8 mouse cellular contexts compared by ENCODE assay signal in genomic region chr13:113734134-113734794, GRCm38 (mm10).
DNase-seq lines count a peak whose midpoint lies in the region; ATAC-seq and TF ChIP-seq lines count a peak whose summit lies in the region.

No protein-coding gene starts in this region.

- no peak overlapping the region for H3K9ac ChIP-seq in ES-Bruce4 (ENCODE audit: low read depth, poor library complexity, severe bottlenecking)
- H3K9ac ChIP-seq in forebrain, postnatal 0 days: no peak overlapping the region

- intact Hi-C loops in left cerebral cortex, postnatal 10 days (cut with DNase I): no loop called here

- DNase-seq in adrenal gland, postnatal 10 days: peak; percentile 12
- DNase-seq in adrenal gland, postnatal 4 days (ENCODE audit: low spot score in 2 of 2): no peak
- DNase-seq in forebrain, postnatal 0 days: peak; percentile 92
- DNase-seq in left cerebral cortex, postnatal 10 days (ENCODE audit: extremely low spot score in 1 of 2, low spot score in 2 of 2): peak; percentile 41 to 74
- DNase-seq in right cerebral cortex, postnatal 10 days (ENCODE audit: low spot score in 2 of 2): peak; percentile 79 to 92
- no peak for DNase-seq in T-cell, adult 2 months (ENCODE audit: low spot score)
- DNase-seq in natural killer cell, adult 2 months (ENCODE audit: low spot score in 2 of 2): no peak

- peak; percentile 98 for ATAC-seq in forebrain, postnatal 0 days

- no peak overlapping the region for H3K4me2 ChIP-seq in forebrain, postnatal 0 days (ENCODE audit: low read depth)

- H3K36me3 ChIP-seq in ES-Bruce4 (ENCODE audit: control insufficient read depth, insufficient read depth, low read length, poor library complexity, severe bottlenecking): no peaks in the 10 kb centered on the region
- H3K36me3 ChIP-seq in forebrain, postnatal 0 days (ENCODE audit: insufficient read depth): no peaks in the 10 kb centered on the region

- 15% methylated on average over 5 of the region's 5 CpGs for whole genome bisulfite sequencing in forebrain, postnatal 0 days

- TF ChIP-seq EP300 in ES-Bruce4 (IDR thresholded peaks at IDR 0.05; ENCODE audit: insufficient read depth, low read depth, low read length): no peak

- H3K4me3 ChIP-seq in ES-Bruce4 (ENCODE audit: low read depth, low read length): no peak overlapping the region
- H3K4me3 ChIP-seq in forebrain, postnatal 0 days (ENCODE audit: low read depth, low read length): no peak overlapping the region

- no peak for TF ChIP-seq CTCF in ES-Bruce4 (IDR thresholded peaks at IDR 0.05; ENCODE audit: low read depth, low read length)
- no peak for TF ChIP-seq CTCF in forebrain, postnatal 0 days (IDR thresholded peaks at IDR 0.05; ENCODE audit: low read depth)

- H3K9me3 ChIP-seq in ES-Bruce4 (replicated peaks; ENCODE audit: control insufficient read depth, insufficient read depth, low read length, poor library complexity, severe bottlenecking): peaks cover 5% of the 10 kb centered on the region; the same call in 1 of the 2 replicates
- H3K9me3 ChIP-seq in forebrain, postnatal 0 days (ENCODE audit: low read length): no peaks in the 10 kb centered on the region

- TF ChIP-seq POLR2A in ES-Bruce4 (IDR thresholded peaks at IDR 0.05; ENCODE audit: insufficient read depth, low read length): no peak

- peak overlapping the region; percentile 63; the same call in 1 of the 2 replicates for H3K27ac ChIP-seq in ES-Bruce4 (ENCODE audit: insufficient read depth, low read length)
- H3K27ac ChIP-seq in forebrain, postnatal 0 days (ENCODE audit: low read depth, low read length): peak overlapping the region; percentile 88

- no peaks in the 10 kb centered on the region for H3K27me3 ChIP-seq in ES-Bruce4 (ENCODE audit: control insufficient read depth, insufficient read depth, low read length, poor library complexity, severe bottlenecking)
- no peaks in the 10 kb centered on the region for H3K27me3 ChIP-seq in forebrain, postnatal 0 days (ENCODE audit: insufficient read depth, low read length)

- peaks cover 4% of the 10 kb centered on the region for H3K4me1 ChIP-seq in ES-Bruce4 (ENCODE audit: control insufficient read depth, insufficient read depth, low read length)
- peaks cover 4% of the 10 kb centered on the region for H3K4me1 ChIP-seq in forebrain, postnatal 0 days (ENCODE audit: insufficient read depth)

Comparison
In these comparisons a context has a peak if more than half of its experiments do, and no peak if none do; other contexts are left out.
1. DNase-seq: peak in adrenal gland, postnatal 10 days (single experiment), forebrain, postnatal 0 days (single experiment), left cerebral cortex, postnatal 10 days (2 of 2) and right cerebral cortex, postnatal 10 days (2 of 2); none in adrenal gland, postnatal 4 days (0 of 2), T-cell, adult 2 months (single experiment) and natural killer cell, adult 2 months (0 of 2).